Mouse (Mus musculus): ENCODE measurements around the gene Fahd1. TPM values are rescaled to one million over a fixed set of nuclear protein-coding genes. Genes with fewer than 3 reads are reported as not detected.

The Fahd1 gene
- polyA plus RNA-seq, 1 experiment = 108 TPM

- TF ChIP-seq CTCF (IDR thresholded peaks at IDR 0.05; ENCODE audit: extremely low read depth, insufficient read length, insufficient replicate concordance, low read depth, low read length) (no peak), POLR2A (IDR thresholded peaks at IDR 0.05; ENCODE audit: low read depth, low read length) (no peak)
- no peak overlapping the region for H3K27ac ChIP-seq (ENCODE audit: insufficient read depth, low read depth, low read length)
- 92% methylated on average over 13 of the region's 13 CpGs for WGBS
Measured at GRCm38 (mm10) chr17:24856589-24856988, 6.4 kb upstream of the Fahd1 start.

DNA sequence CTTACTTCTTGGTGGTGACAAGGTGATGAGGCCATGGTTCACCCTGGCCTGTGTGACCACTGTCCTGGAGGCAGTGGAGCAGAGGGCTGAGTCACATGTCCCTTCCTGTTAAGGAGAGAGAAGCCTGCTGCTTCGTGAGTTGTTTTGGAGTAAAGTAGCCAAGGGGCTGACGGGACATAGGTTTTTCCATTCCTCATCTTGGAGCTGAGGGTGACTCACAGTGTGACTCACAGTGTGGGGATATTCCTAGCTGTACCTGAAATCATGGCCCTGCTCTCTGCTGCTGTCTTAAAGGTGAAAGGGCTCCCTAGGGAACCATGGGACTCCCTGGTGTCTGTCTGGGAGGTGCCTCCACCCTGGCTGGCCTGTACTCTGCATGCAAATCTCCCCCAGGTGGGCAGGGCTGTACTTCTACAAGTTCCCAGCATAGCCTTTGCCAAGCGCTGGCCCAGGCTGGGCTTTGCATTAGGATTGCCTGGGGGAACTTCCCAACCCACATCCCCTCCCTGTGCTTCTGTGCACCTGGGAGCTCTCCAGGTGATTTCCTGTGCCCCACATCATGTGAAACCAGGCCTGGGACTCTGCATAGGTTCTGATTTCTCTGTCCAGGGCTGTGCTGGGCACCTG, 5.8 kb upstream of the Fahd1 start:
- no peak overlapping the region for H3K27ac ChIP-seq (ENCODE audit: insufficient read depth, low read depth, low read length)

More at GRCm38 (mm10) chr17:24856589-24856988, 6.4 kb upstream of the Fahd1 start:
- Histone ChIP-seq H3K4me1 (ENCODE audit: control insufficient read depth, insufficient read depth, insufficient read length, low read length) (peaks cover 3% of the 10 kb centered on the region; the same call in 1 of the 2 replicates), H3K27me3 (ENCODE audit: control insufficient read depth, insufficient read depth, low read length) (no peaks in the 10 kb centered on the region), H3K4me3 (ENCODE audit: low read depth, low read length) (no peak overlapping the region), H3K36me3 (ENCODE audit: control insufficient read depth, insufficient read depth, low read length) (peaks cover 67% of the 10 kb centered on the region)

DNA sequence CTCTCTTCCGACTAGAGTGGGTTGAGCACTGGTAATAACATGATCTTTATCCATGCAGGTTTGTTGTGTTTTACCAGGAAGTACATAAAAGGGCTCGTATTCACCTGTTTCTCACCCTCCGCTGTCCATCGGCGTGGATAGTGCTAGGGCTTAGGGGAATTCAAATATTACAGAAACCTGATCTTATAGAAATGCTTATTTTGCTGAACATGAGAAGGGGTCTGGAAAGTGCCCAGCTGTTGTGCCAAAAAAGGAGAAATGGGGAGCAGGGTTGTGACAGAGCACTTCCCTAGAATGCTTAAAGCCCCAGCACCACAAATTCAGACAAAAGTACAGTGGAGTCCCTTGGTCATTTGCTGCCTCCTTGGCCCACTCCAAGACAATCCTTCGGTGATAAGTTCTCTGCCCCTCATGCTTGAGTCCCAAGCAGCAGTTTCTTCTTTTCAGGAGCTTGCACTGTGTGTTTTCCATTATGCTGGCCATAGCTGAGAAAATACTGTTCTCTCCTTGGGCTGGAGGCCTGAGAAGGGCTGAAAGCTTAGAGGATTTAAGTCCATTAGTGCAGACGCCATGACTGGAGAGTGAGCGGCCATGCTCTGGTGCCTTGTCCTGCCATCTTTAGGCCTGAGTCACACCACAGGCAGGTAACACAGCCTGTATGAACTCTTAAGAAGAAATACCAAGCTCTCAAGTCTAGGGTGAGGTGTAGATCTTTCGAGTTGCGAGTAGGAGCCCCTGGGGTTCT, 1.4 kb upstream of the Fahd1 start:
- Histone ChIP-seq H3K27ac (ENCODE audit: insufficient read depth, low read depth, low read length) (no peak overlapping the region), H3K4me1 (ENCODE audit: control insufficient read depth, insufficient read depth, insufficient read length, low read length) (peaks cover 7% of the 10 kb centered on the region; the same call in 1 of the 2 replicates), H3K27me3 (ENCODE audit: control insufficient read depth, insufficient read depth, low read length) (no peaks in the 10 kb centered on the region), H3K36me3 (ENCODE audit: control insufficient read depth, insufficient read depth, low read length) (peaks cover 34% of the 10 kb centered on the region), H3K4me3 (ENCODE audit: low read depth, low read length) (peak overlapping the region; percentile 96)
- TF ChIP-seq POLR2A (IDR thresholded peaks at IDR 0.05; ENCODE audit: low read depth, low read length) (no peak), CTCF (IDR thresholded peaks at IDR 0.05; ENCODE audit: extremely low read depth, insufficient read length, insufficient replicate concordance, low read depth, low read length) (no peak)
- WGBS = 56% methylated on average over 10 of the region's 10 CpGs

More for the DNA sequence above, 5.8 kb upstream of the Fahd1 start:
- Histone ChIP-seq H3K27me3 (ENCODE audit: control insufficient read depth, insufficient read depth, low read length) (no peaks in the 10 kb centered on the region), H3K4me1 (ENCODE audit: control insufficient read depth, insufficient read depth, insufficient read length, low read length) (peaks cover 5% of the 10 kb centered on the region; the same call in 1 of the 2 replicates), H3K36me3 (ENCODE audit: control insufficient read depth, insufficient read depth, low read length) (peaks cover 61% of the 10 kb centered on the region), H3K4me3 (ENCODE audit: low read depth, low read length) (no peak overlapping the region)
- 88% methylated on average over 3 of the region's 3 CpGs for WGBS
- no peak for TF ChIP-seq CTCF (IDR thresholded peaks at IDR 0.05; ENCODE audit: extremely low read depth, insufficient read length, insufficient replicate concordance, low read depth, low read length)
- TF ChIP-seq POLR2A (IDR thresholded peaks at IDR 0.05; ENCODE audit: low read depth, low read length) = no peak

GRCm38 (mm10) chr17:24850773-24851127, 586 bp upstream of the Fahd1 start:
- no peak for TF ChIP-seq CTCF (IDR thresholded peaks at IDR 0.05; ENCODE audit: extremely low read depth, insufficient read length, insufficient replicate concordance, low read depth, low read length)
- no peak for TF ChIP-seq POLR2A (IDR thresholded peaks at IDR 0.05; ENCODE audit: low read depth, low read length)
- Histone ChIP-seq H3K27ac (ENCODE audit: insufficient read depth, low read depth, low read length) (peak overlapping the region; percentile 76), H3K4me1 (ENCODE audit: control insufficient read depth, insufficient read depth, insufficient read length, low read length) (peaks cover 10% of the 10 kb centered on the region; the same call in 1 of the 2 replicates), H3K36me3 (ENCODE audit: control insufficient read depth, insufficient read depth, low read length) (peaks cover 28% of the 10 kb centered on the region), H3K27me3 (ENCODE audit: control insufficient read depth, insufficient read depth, low read length) (no peaks in the 10 kb centered on the region), H3K4me3 (ENCODE audit: low read depth, low read length) (peak overlapping the region; percentile 96)
- 0% methylated on average over 20 of the region's 20 CpGs for WGBS

DNA sequence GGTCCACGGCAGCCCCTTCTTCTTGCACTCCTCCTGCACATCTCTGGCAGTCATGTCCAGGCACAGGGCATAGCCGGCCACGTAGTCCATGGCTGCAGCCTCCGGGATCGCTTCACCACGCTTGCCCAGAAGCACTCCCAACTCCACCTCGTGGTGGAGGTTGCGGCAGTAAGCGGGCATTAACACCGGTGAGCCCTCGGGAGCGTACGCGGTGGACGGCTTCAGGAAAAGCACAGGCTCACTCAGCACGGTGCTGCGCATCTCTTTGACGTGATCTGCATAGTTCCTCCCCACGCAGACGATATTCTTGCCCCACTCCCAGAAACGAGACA, 465 bp downstream of the Fahd1 start:
- H3K27ac ChIP-seq (ENCODE audit: insufficient read depth, low read depth, low read length) = peak overlapping the region; percentile 96
- H3K27me3 ChIP-seq (ENCODE audit: control insufficient read depth, insufficient read depth, low read length) = no peaks in the 10 kb centered on the region
- H3K36me3 ChIP-seq (ENCODE audit: control insufficient read depth, insufficient read depth, low read length) = peaks cover 19% of the 10 kb centered on the region
- WGBS = under 1% methylated on average over 21 of the region's 21 CpGs
- H3K4me3 ChIP-seq (ENCODE audit: low read depth, low read length) = peak overlapping the region; percentile 96
- TF ChIP-seq POLR2A (IDR thresholded peaks at IDR 0.05; ENCODE audit: low read depth, low read length) (no peak), CTCF (IDR thresholded peaks at IDR 0.05; ENCODE audit: extremely low read depth, insufficient read length, insufficient replicate concordance, low read depth, low read length) (no peak; the same call in 1 of the 2 replicates)
- H3K4me1 ChIP-seq (ENCODE audit: control insufficient read depth, insufficient read depth, insufficient read length, low read length) = peaks cover 12% of the 10 kb centered on the region; the same call in 1 of the 2 replicates

- TF ChIP-seq POLR2A (IDR thresholded peaks at IDR 0.05; ENCODE audit: low read depth, low read length) = no peak
- no peak for TF ChIP-seq CTCF (IDR thresholded peaks at IDR 0.05; ENCODE audit: extremely low read depth, insufficient read length, insufficient replicate concordance, low read depth, low read length)
- Histone ChIP-seq H3K27ac (ENCODE audit: insufficient read depth, low read depth, low read length) (peak overlapping the region; percentile 96), H3K4me3 (ENCODE audit: low read depth, low read length) (peak overlapping the region; percentile 2; the same call in 1 of the 2 replicates), H3K27me3 (ENCODE audit: control insufficient read depth, insufficient read depth, low read length) (no peaks in the 10 kb centered on the region), H3K4me1 (ENCODE audit: control insufficient read depth, insufficient read depth, insufficient read length, low read length) (peaks cover 13% of the 10 kb centered on the region; the same call in 1 of the 2 replicates), H3K36me3 (ENCODE audit: control insufficient read depth, insufficient read depth, low read length) (peaks cover 12% of the 10 kb centered on the region)
Measured at GRCm38 (mm10) chr17:24848600-24849031, 1.5 kb downstream of the Fahd1 start.

DNA sequence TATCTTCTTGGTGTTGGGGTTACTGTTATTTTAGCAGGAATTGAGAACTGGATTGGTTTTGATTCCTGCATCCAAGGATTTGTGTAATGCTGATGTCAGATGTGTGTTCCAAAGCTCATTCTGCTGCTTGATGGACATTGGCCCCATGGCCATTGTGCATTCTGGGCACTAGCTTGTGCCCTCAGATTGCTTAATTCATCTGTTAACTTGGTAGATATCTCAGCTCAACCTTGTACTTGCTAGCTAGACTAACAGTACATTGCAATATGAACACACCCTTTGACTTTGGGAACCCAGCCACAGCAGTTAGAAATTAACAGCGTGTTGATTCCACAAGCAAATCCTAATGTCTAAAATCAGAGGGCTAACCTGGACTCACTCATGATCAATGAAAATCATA, 2.8 kb downstream of the Fahd1 start:
- no peak for TF ChIP-seq POLR2A (IDR thresholded peaks at IDR 0.05; ENCODE audit: low read depth, low read length)
- no peak for TF ChIP-seq CTCF (IDR thresholded peaks at IDR 0.05; ENCODE audit: extremely low read depth, insufficient read length, insufficient replicate concordance, low read depth, low read length)
- Histone ChIP-seq H3K36me3 (ENCODE audit: control insufficient read depth, insufficient read depth, low read length) (0 out of 2 replicates have a peak, but pooled peaks cover 1% of the 10 kb centered on the region), H3K27me3 (ENCODE audit: control insufficient read depth, insufficient read depth, low read length) (no peaks in the 10 kb centered on the region), H3K27ac (ENCODE audit: insufficient read depth, low read depth, low read length) (peak overlapping the region; percentile 59; the same call in 1 of the 2 replicates), H3K4me3 (ENCODE audit: low read depth, low read length) (no peak overlapping the region), H3K4me1 (ENCODE audit: control insufficient read depth, insufficient read depth, insufficient read length, low read length) (peaks cover 14% of the 10 kb centered on the region; the same call in 1 of the 2 replicates)
- WGBS = 29% methylated on average over 1 of the region's 1 CpGs

Measured in small intestine, adult 2 months (tissue).